Mouse (Mus musculus): ENCODE results near the gene Rhcg. TPM values are rescaled to one million over a fixed set of nuclear protein-coding genes. Genes with fewer than 3 reads are reported as not detected.
A peak's percentile ranks its signal among the peaks of the same experiment; 100 is the strongest.

Gene Rhcg
- polyA plus RNA-seq, 1 experiment from 2014 or later: 5.5 TPM

DNA sequence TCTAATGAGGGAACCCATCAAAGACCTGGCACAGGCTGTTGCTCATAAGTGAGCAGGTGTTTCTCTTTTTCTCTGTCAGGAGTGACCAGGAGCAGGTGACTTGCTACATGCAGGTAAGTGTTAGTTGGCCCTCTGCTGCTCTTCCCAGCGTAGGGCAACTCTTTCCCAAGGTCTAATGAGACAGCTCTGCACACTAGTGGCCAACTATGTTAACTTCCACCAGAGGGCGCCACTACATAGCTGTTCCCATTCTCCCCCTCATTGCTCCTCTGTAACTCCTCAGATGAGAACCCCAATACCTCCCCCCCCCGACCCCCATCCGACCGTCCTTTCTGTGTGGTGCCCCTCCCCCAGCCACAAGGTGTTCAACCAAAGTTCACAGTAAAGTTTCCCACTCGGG is 4.7 kb downstream of the Rhcg start:
- DNase-seq (ENCODE audit: low spot score) (peak; percentile 76), ATAC-seq (replicated peaks; ENCODE audit: low FRiP score) (peak; percentile 53; the same call in 1 of the 2 replicates)
- H3K9ac ChIP-seq (ENCODE audit: low read length): no peak overlapping the region
- H3K9me3 ChIP-seq (ENCODE audit: control insufficient read depth, low read length): no peaks in the 10 kb centered on the region
- peaks cover 20% of the 10 kb centered on the region for H3K27me3 ChIP-seq (ENCODE audit: control insufficient read depth, insufficient read depth, low read length)
- H3K27ac ChIP-seq (ENCODE audit: low read depth, low read length): no peak overlapping the region
- no peaks in the 10 kb centered on the region for H3K36me3 ChIP-seq (ENCODE audit: control insufficient read depth, insufficient read depth, low read length)
- H3K4me3 ChIP-seq (ENCODE audit: low read depth, low read length): no peak overlapping the region
- no peak overlapping the region for H3K4me2 ChIP-seq (ENCODE audit: low read depth, low read length, severe bottlenecking)
- WGBS: 13% methylated on average over 6 of the region's 6 CpGs
- peaks cover 5% of the 10 kb centered on the region for H3K4me1 ChIP-seq (replicated peaks; ENCODE audit: control insufficient read depth, insufficient read depth, low read length)

DNA sequence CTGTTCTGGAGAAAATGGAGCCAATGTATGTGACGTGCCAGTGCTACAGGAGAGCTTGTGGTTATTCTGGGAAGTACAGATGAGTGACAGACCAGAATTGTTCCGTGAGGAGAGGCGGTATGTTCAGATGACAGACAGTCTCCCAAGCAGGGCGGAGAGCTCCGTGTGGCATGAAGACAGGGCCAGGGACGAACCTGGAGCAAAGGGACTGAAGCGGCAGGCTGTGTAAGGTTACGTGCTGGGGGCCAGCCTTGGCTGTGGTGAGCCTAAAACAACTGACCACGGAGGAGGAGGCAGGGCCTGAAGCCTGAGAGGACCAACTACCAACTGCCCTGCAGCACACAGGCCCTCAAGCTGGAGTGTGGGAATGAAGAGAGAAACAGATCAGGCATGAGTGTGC is 5.6 kb downstream of the Rhcg start:
- Histone ChIP-seq H3K4me2 (ENCODE audit: low read depth, low read length, severe bottlenecking) (no peak overlapping the region), H3K4me3 (ENCODE audit: low read depth, low read length) (no peak overlapping the region), H3K36me3 (ENCODE audit: control insufficient read depth, insufficient read depth, low read length) (no peaks in the 10 kb centered on the region), H3K27ac (ENCODE audit: low read depth, low read length) (no peak overlapping the region), H3K9me3 (ENCODE audit: control insufficient read depth, low read length) (no peaks in the 10 kb centered on the region), H3K27me3 (ENCODE audit: control insufficient read depth, insufficient read depth, low read length) (peaks cover 11% of the 10 kb centered on the region), H3K9ac (ENCODE audit: low read length) (no peak overlapping the region), H3K4me1 (replicated peaks; ENCODE audit: control insufficient read depth, insufficient read depth, low read length) (peaks cover 11% of the 10 kb centered on the region)
- DNase-seq (ENCODE audit: low spot score) (no peak), ATAC-seq (replicated peaks; ENCODE audit: low FRiP score) (no peak)
- whole genome bisulfite sequencing: 81% methylated on average over 9 of the region's 9 CpGs

- H3K4me3 ChIP-seq (ENCODE audit: low read depth, low read length): peak overlapping the region; percentile 27
- peaks cover 10% of the 10 kb centered on the region; the same call in 1 of the 2 replicates for H3K4me1 ChIP-seq (replicated peaks; ENCODE audit: control insufficient read depth, insufficient read depth, low read length)
- peak overlapping the region; percentile 47 for H3K9ac ChIP-seq (ENCODE audit: low read length)
- H3K27me3 ChIP-seq (ENCODE audit: control insufficient read depth, insufficient read depth, low read length): no peaks in the 10 kb centered on the region
- H3K27ac ChIP-seq (ENCODE audit: low read depth, low read length): no peak overlapping the region
- H3K4me2 ChIP-seq (ENCODE audit: low read depth, low read length, severe bottlenecking): peak overlapping the region; percentile 72
- WGBS: 3% methylated on average over 25 of the region's 25 CpGs
- no peaks in the 10 kb centered on the region for H3K9me3 ChIP-seq (ENCODE audit: control insufficient read depth, low read length)
- peak; percentile 92 for ATAC-seq (replicated peaks; ENCODE audit: low FRiP score)
- no peaks in the 10 kb centered on the region for H3K36me3 ChIP-seq (ENCODE audit: control insufficient read depth, insufficient read depth, low read length)
- DNase-seq (ENCODE audit: low spot score): peak; percentile 91
Measured at GRCm38 (mm10) chr7:79607263-79607921, 10.1 kb downstream of the Rhcg start.

DNA sequence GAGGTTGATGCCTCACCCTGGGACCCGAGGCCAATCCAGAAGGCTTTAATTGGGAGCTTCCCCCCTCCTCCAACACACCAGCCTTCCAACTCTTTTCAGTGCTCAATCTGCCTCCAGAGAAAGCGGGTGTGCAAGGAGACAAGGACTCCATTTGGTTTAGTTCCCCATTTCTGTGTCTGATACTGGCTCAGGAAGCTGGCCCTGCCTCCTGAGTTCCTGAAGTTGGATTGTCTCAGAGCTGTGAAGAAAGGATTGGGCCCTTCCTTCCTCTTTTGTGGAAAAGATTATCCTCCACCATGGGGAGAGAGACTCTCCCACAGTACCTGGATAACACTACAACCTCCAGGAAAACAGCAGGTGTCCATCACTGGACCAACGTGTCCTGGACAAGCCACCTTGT is 10.7 kb downstream of the Rhcg start:
- ATAC-seq (replicated peaks; ENCODE audit: low FRiP score): no peak
- peak overlapping the region; percentile 72; the same call in 1 of the 2 replicates for H3K4me2 ChIP-seq (ENCODE audit: low read depth, low read length, severe bottlenecking)
- H3K27me3 ChIP-seq (ENCODE audit: control insufficient read depth, insufficient read depth, low read length): no peaks in the 10 kb centered on the region
- H3K9ac ChIP-seq (ENCODE audit: low read length): no peak overlapping the region
- no peak overlapping the region for H3K4me3 ChIP-seq (ENCODE audit: low read depth, low read length)
- no peaks in the 10 kb centered on the region for H3K9me3 ChIP-seq (ENCODE audit: control insufficient read depth, low read length)
- DNase-seq (ENCODE audit: low spot score): no peak
- H3K4me1 ChIP-seq (replicated peaks; ENCODE audit: control insufficient read depth, insufficient read depth, low read length): peaks cover 10% of the 10 kb centered on the region; the same call in 1 of the 2 replicates
- no peak overlapping the region for H3K27ac ChIP-seq (ENCODE audit: low read depth, low read length)
- no peaks in the 10 kb centered on the region for H3K36me3 ChIP-seq (ENCODE audit: control insufficient read depth, insufficient read depth, low read length)
- WGBS: 34% methylated on average over 3 of the region's 3 CpGs

DNA sequence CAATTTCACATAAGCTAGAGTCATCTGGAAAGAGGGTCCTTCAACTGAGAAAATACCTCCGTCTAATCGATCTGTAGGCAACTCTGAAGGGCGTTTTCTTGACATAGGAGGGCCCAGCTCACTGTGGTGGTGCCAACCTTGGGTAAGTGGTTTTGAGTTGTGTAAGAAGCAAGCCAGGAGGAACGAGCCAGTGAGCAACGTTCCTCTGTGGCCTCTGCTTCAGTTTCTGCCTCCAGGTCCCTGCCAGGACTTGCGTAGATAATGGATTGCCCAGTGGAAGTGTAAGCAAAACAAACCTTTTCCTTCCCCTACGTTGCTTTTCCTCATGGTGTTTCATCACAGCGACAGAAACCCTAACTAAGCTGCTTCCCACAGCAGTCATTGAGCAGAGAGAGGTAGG is 15.5 kb downstream of the Rhcg start:
- H3K27me3 ChIP-seq (ENCODE audit: control insufficient read depth, insufficient read depth, low read length): no peaks in the 10 kb centered on the region
- H3K9ac ChIP-seq (ENCODE audit: low read length): no peak overlapping the region
- no peak for ATAC-seq (replicated peaks; ENCODE audit: low FRiP score)
- no peak overlapping the region for H3K27ac ChIP-seq (ENCODE audit: low read depth, low read length)
- 0 out of 2 replicates have a peak, but pooled peaks cover 2% of the 10 kb centered on the region for H3K4me1 ChIP-seq (replicated peaks; ENCODE audit: control insufficient read depth, insufficient read depth, low read length)
- DNase-seq (ENCODE audit: low spot score): no peak
- H3K9me3 ChIP-seq (ENCODE audit: control insufficient read depth, low read length): no peaks in the 10 kb centered on the region
- 76% methylated on average over 8 of the region's 8 CpGs for WGBS
- no peaks in the 10 kb centered on the region for H3K36me3 ChIP-seq (ENCODE audit: control insufficient read depth, insufficient read depth, low read length)
- H3K4me2 ChIP-seq (ENCODE audit: low read depth, low read length, severe bottlenecking): no peak overlapping the region
- H3K4me3 ChIP-seq (ENCODE audit: low read depth, low read length): no peak overlapping the region

GRCm38 (mm10) chr7:79600122-79600521 is 17.3 kb downstream of the Rhcg start:
- Histone ChIP-seq H3K9ac (ENCODE audit: low read length) (no peak overlapping the region), H3K9me3 (ENCODE audit: control insufficient read depth, low read length) (no peaks in the 10 kb centered on the region), H3K27me3 (ENCODE audit: control insufficient read depth, insufficient read depth, low read length) (no peaks in the 10 kb centered on the region; the same call in 1 of the 2 replicates), H3K4me1 (replicated peaks; ENCODE audit: control insufficient read depth, insufficient read depth, low read length) (no peaks in the 10 kb centered on the region), H3K27ac (ENCODE audit: low read depth, low read length) (no peak overlapping the region), H3K36me3 (ENCODE audit: control insufficient read depth, insufficient read depth, low read length) (no peaks in the 10 kb centered on the region), H3K4me2 (ENCODE audit: low read depth, low read length, severe bottlenecking) (no peak overlapping the region), H3K4me3 (ENCODE audit: low read depth, low read length) (no peak overlapping the region)
- ATAC-seq (replicated peaks; ENCODE audit: low FRiP score): no peak
- 81% methylated on average over 10 of the region's 10 CpGs for WGBS
- no peak for DNase-seq (ENCODE audit: low spot score)

DNA sequence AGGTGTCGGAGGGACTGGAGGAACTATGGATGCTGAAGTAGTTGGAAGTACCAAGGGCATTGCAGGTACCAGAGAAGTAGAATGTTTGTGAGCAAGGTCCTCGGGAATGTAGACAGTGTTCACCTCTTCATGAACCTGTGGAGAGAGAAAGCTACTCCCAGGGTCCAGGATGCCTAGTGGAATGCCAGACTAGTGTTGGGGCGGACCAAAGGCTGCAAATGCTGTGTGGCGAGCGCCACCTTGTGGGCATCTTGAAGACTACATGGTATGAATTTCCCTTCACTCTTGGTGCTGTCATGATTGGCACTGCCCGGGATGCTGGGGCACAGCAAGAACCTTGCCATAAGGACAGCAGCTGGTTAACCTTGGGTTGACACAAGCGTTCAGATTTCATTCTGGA is 22.6 kb downstream of the Rhcg start:
- ATAC-seq (replicated peaks; ENCODE audit: low FRiP score): peak; percentile 10; the same call in 1 of the 2 replicates
- Histone ChIP-seq H3K27ac (ENCODE audit: low read depth, low read length) (no peak overlapping the region), H3K4me1 (replicated peaks; ENCODE audit: control insufficient read depth, insufficient read depth, low read length) (peaks cover 34% of the 10 kb centered on the region), H3K4me2 (ENCODE audit: low read depth, low read length, severe bottlenecking) (peak overlapping the region; percentile 32; the same call in 1 of the 2 replicates), H3K36me3 (ENCODE audit: control insufficient read depth, insufficient read depth, low read length) (no peaks in the 10 kb centered on the region), H3K27me3 (ENCODE audit: control insufficient read depth, insufficient read depth, low read length) (peaks cover 12% of the 10 kb centered on the region), H3K4me3 (ENCODE audit: low read depth, low read length) (no peak overlapping the region), H3K9me3 (ENCODE audit: control insufficient read depth, low read length) (no peaks in the 10 kb centered on the region), H3K9ac (ENCODE audit: low read length) (peak overlapping the region; percentile 29; the same call in 1 of the 2 replicates)
- WGBS: 12% methylated on average over 7 of the region's 7 CpGs
- peak; percentile 93 for DNase-seq (ENCODE audit: low spot score)

DNA sequence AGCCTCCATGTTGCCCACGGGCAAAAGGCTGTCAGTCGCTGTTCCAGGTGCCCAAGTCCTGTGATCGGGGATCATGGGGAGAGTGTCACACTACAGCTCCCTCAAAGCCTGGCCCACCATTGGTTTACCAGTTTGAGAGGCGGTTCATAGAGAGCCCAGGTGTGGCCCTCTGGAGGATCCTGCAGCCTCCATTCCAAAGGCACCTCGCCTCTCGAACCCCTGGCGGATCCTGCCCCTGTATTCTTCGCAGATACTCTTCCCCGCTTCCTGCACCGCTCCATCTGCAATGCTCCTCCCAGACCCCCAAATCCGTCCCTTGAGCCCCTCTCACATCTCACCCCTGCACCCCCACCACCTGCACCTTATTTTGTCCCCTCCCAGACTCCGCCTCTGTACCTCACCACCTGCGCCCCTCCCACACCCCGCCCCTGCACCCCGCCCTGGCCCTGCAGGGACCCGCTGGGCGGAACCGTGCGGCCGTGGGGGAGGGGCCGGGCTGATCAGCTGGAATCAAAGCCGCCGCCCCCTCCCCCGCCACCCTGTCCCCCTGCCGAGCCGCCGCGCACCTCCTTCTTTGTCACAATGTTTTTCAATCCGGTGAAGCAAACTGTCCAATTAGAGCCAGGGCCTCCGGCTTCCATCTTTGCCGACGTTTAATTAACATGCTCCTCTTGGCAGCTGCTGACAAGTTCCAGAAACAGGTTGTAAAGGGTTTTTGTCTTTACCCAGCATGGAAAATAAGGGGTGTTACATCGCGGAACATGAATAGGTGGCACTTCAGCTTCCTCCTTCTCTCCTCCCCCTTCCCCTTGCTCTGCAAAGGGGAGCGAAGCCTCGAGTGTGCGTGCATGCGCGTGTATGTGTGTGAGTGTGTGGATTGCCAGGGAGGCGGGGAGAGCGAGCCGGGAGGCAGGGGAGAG is 25.4 kb downstream of the Rhcg start:
- WGBS: 1% methylated on average over 42 of the region's 42 CpGs
- Histone ChIP-seq H3K4me1 (replicated peaks; ENCODE audit: control insufficient read depth, insufficient read depth, low read length) (peaks cover 39% of the 10 kb centered on the region), H3K4me2 (ENCODE audit: low read depth, low read length, severe bottlenecking) (peak overlapping the region; percentile 48), H3K36me3 (ENCODE audit: control insufficient read depth, insufficient read depth, low read length) (no peaks in the 10 kb centered on the region), H3K9me3 (ENCODE audit: control insufficient read depth, low read length) (peaks cover 5% of the 10 kb centered on the region; the same call in 1 of the 2 replicates), H3K4me3 (ENCODE audit: low read depth, low read length) (peak overlapping the region; percentile 26), H3K27ac (ENCODE audit: low read depth, low read length) (peak overlapping the region; percentile 95), H3K27me3 (ENCODE audit: control insufficient read depth, insufficient read depth, low read length) (peaks cover 12% of the 10 kb centered on the region), H3K9ac (ENCODE audit: low read length) (peak overlapping the region; percentile 69)
- peak; percentile 97 for DNase-seq (ENCODE audit: low spot score)
- peak; percentile 78 for ATAC-seq (replicated peaks; ENCODE audit: low FRiP score)

Measured in forebrain, embryonic 11.5 days (tissue).